Mouse (Mus musculus): Measurements from ENCODE around the gene Cadps. TPM values are rescaled to one million over a fixed set of nuclear protein-coding genes. Genes with fewer than 3 reads are reported as not detected.

Cadps gene
- polyA plus RNA-seq, 2 experiments, result 0.01 TPM; not detected in 1

- ATAC-seq (ENCODE audit: insufficient read depth), result no peak
- DNase-seq (ENCODE audit: low read depth in 3 of 3, low spot score in 3 of 3), result no peak
- H3K4me3 ChIP-seq (ENCODE audit: insufficient read depth in 1 of 2, low read depth in 2 of 2, low read length in 2 of 2), result no peak overlapping the region
- no peaks in the 10 kb centered on the region for H3K36me3 ChIP-seq (replicated peaks; ENCODE audit: control insufficient read depth, insufficient read depth, low read depth)
- H3K4me1 ChIP-seq (replicated peaks; ENCODE audit: control insufficient read depth in 2 of 2, insufficient read depth in 2 of 2, low read length in 1 of 2), result no peaks in the 10 kb centered on the region
- H3K27ac ChIP-seq, result no peak overlapping the region
- H3K9me3 ChIP-seq (ENCODE audit: control insufficient read depth, low read length), result no peaks in the 10 kb centered on the region
- WGBS (ENCODE audit: insufficient replicate concordance), result 51% methylated on average over 2 of the region's 2 CpGs
- no peak overlapping the region for H3K9ac ChIP-seq (replicated peaks)
- H3K4me2 ChIP-seq (ENCODE audit: low read depth), result no peak overlapping the region
- no peaks in the 10 kb centered on the region for H3K27me3 ChIP-seq (ENCODE audit: control insufficient read depth, insufficient read depth, low read length)
- no peak for TF ChIP-seq CTCF (IDR thresholded peaks at IDR 0.05; ENCODE audit: low read depth)
- no peak for TF ChIP-seq EP300 (IDR thresholded peaks at IDR 0.05; ENCODE audit: low read depth)
These were observed 106.8 kb downstream of the Cadps start for GRCm38 (mm10) chr14:12715906-12716659.

GRCm38 (mm10) chr14:12707395-12707794, 115.5 kb downstream of the Cadps start:
- DNase-seq (ENCODE audit: low read depth in 3 of 3, low spot score in 3 of 3) (no peak), ATAC-seq (ENCODE audit: insufficient read depth) (no peak)
- Histone ChIP-seq H3K36me3 (replicated peaks; ENCODE audit: control insufficient read depth, insufficient read depth, low read depth) (no peaks in the 10 kb centered on the region), H3K4me1 (replicated peaks; ENCODE audit: control insufficient read depth in 2 of 2, insufficient read depth in 2 of 2, low read length in 1 of 2) (no peaks in the 10 kb centered on the region), H3K4me2 (ENCODE audit: low read depth) (no peak overlapping the region), H3K9ac (replicated peaks) (no peak overlapping the region), H3K27me3 (ENCODE audit: control insufficient read depth, insufficient read depth, low read length) (no peaks in the 10 kb centered on the region), H3K9me3 (ENCODE audit: control insufficient read depth, low read length) (no peaks in the 10 kb centered on the region), H3K4me3 (ENCODE audit: insufficient read depth in 1 of 2, low read depth in 2 of 2, low read length in 2 of 2) (no peak overlapping the region), H3K27ac (no peak overlapping the region)
- TF ChIP-seq EP300 (IDR thresholded peaks at IDR 0.05; ENCODE audit: low read depth) (no peak), CTCF (IDR thresholded peaks at IDR 0.05; ENCODE audit: low read depth) (no peak)
- WGBS (ENCODE audit: insufficient replicate concordance), result 50% methylated on average over 3 of the region's 3 CpGs

- Histone ChIP-seq H3K9ac (replicated peaks) (no peak overlapping the region), H3K4me3 (ENCODE audit: insufficient read depth in 1 of 2, low read depth in 2 of 2, low read length in 2 of 2) (no peak overlapping the region), H3K4me1 (replicated peaks; ENCODE audit: control insufficient read depth in 2 of 2, insufficient read depth in 2 of 2, low read length in 1 of 2) (no peaks in the 10 kb centered on the region), H3K36me3 (replicated peaks; ENCODE audit: control insufficient read depth, insufficient read depth, low read depth) (no peaks in the 10 kb centered on the region), H3K27ac (no peak overlapping the region), H3K4me2 (ENCODE audit: low read depth) (no peak overlapping the region), H3K27me3 (ENCODE audit: control insufficient read depth, insufficient read depth, low read length) (no peaks in the 10 kb centered on the region), H3K9me3 (ENCODE audit: control insufficient read depth, low read length) (no peaks in the 10 kb centered on the region)
- DNase-seq (ENCODE audit: low read depth in 3 of 3, low spot score in 3 of 3) (no peak), ATAC-seq (ENCODE audit: insufficient read depth) (no peak)
- 68% methylated on average over 2 of the region's 2 CpGs for WGBS (ENCODE audit: insufficient replicate concordance)
- TF ChIP-seq EP300 (IDR thresholded peaks at IDR 0.05; ENCODE audit: low read depth) (no peak), CTCF (IDR thresholded peaks at IDR 0.05; ENCODE audit: low read depth) (no peak)
These were observed 118.4 kb downstream of the Cadps start for GRCm38 (mm10) chr14:12704461-12704860.

- 18% methylated on average over 1 of the region's 1 CpGs for WGBS (ENCODE audit: insufficient replicate concordance)
These were observed 132.7 kb downstream of the Cadps start for GRCm38 (mm10) chr14:12690201-12690600.

GRCm38 (mm10) chr14:12685015-12685414, 137.9 kb downstream of the Cadps start:
- no peak overlapping the region for H3K4me3 ChIP-seq (ENCODE audit: insufficient read depth in 1 of 2, low read depth in 2 of 2, low read length in 2 of 2)
- no peak for TF ChIP-seq EP300 (IDR thresholded peaks at IDR 0.05; ENCODE audit: low read depth)
- no peak for TF ChIP-seq CTCF (IDR thresholded peaks at IDR 0.05; ENCODE audit: low read depth)
- 68% methylated on average over 3 of the region's 3 CpGs for WGBS (ENCODE audit: insufficient replicate concordance)
- no peaks in the 10 kb centered on the region for H3K4me1 ChIP-seq (replicated peaks; ENCODE audit: control insufficient read depth in 2 of 2, insufficient read depth in 2 of 2, low read length in 1 of 2)
- H3K9ac ChIP-seq (replicated peaks), result no peak overlapping the region
- no peak overlapping the region for H3K4me2 ChIP-seq (ENCODE audit: low read depth)
- ATAC-seq (ENCODE audit: insufficient read depth) (no peak), DNase-seq (ENCODE audit: low read depth in 3 of 3, low spot score in 3 of 3) (no peak)
- H3K27ac ChIP-seq, result no peak overlapping the region
- H3K36me3 ChIP-seq (replicated peaks; ENCODE audit: control insufficient read depth, insufficient read depth, low read depth), result no peaks in the 10 kb centered on the region
- no peaks in the 10 kb centered on the region for H3K9me3 ChIP-seq (ENCODE audit: control insufficient read depth, low read length)
- no peaks in the 10 kb centered on the region for H3K27me3 ChIP-seq (ENCODE audit: control insufficient read depth, insufficient read depth, low read length)

More at GRCm38 (mm10) chr14:12690201-12690600, 132.7 kb downstream of the Cadps start:
- no peak for TF ChIP-seq CTCF (IDR thresholded peaks at IDR 0.05; ENCODE audit: low read depth)
- H3K27me3 ChIP-seq (ENCODE audit: control insufficient read depth, insufficient read depth, low read length), result no peaks in the 10 kb centered on the region
- H3K4me3 ChIP-seq (ENCODE audit: insufficient read depth in 1 of 2, low read depth in 2 of 2, low read length in 2 of 2), result no peak overlapping the region
- H3K27ac ChIP-seq, result no peak overlapping the region
- no peaks in the 10 kb centered on the region for H3K4me1 ChIP-seq (replicated peaks; ENCODE audit: control insufficient read depth in 2 of 2, insufficient read depth in 2 of 2, low read length in 1 of 2)
- H3K9me3 ChIP-seq (ENCODE audit: control insufficient read depth, low read length), result no peaks in the 10 kb centered on the region
- no peak overlapping the region for H3K9ac ChIP-seq (replicated peaks)
- DNase-seq (ENCODE audit: low read depth in 3 of 3, low spot score in 3 of 3), result no peak
- no peak for ATAC-seq (ENCODE audit: insufficient read depth)
- H3K36me3 ChIP-seq (replicated peaks; ENCODE audit: control insufficient read depth, insufficient read depth, low read depth), result no peaks in the 10 kb centered on the region
- no peak overlapping the region for H3K4me2 ChIP-seq (ENCODE audit: low read depth)

Data from liver, embryonic 14.5 days (tissue).